9 mouse cellular contexts compared by ENCODE assay signal in genomic region chr1:194682021-194682420, GRCm38 (mm10).
DNase-seq lines count a peak whose midpoint lies in the region; ATAC-seq and TF ChIP-seq lines count a peak whose summit lies in the region.
"Had no signal": no experiment of that assay in that cellular context is flagged by ENCODE, and none has a peak within 500 bp of the region (broad histone marks: within the 10 kb centered on the region; RNA-seq: fewer than 3 reads in every experiment).

No protein-coding gene starts in this region.

- H3K4me3 ChIP-seq in embryonic facial prominence, embryonic 14.5 days (ENCODE audit: low read depth, low read length): no peak overlapping the region
- no peak overlapping the region for H3K4me3 ChIP-seq in embryonic facial prominence, embryonic 10.5 days
- no peak overlapping the region for H3K4me3 ChIP-seq in intestine, postnatal 0 days (ENCODE audit: low read depth, low read length)
- H3K4me3 ChIP-seq: stomach, embryonic 15.5 days had no signal

- peaks cover 26% of the 10 kb centered on the region for H3K4me1 ChIP-seq in embryonic facial prominence, embryonic 14.5 days (ENCODE audit: control insufficient read depth, insufficient read depth, low read length)
- H3K4me1 ChIP-seq in embryonic facial prominence, embryonic 10.5 days: peaks cover 59% of the 10 kb centered on the region
- H3K4me1 ChIP-seq in intestine, postnatal 0 days (replicated peaks; ENCODE audit: control insufficient read depth, insufficient read depth, low read length): peaks cover 11% of the 10 kb centered on the region
- H3K4me1 ChIP-seq: stomach, embryonic 15.5 days had no signal

- DNase-seq in embryonic facial prominence, embryonic 14.5 days (ENCODE audit: low spot score): peak; percentile 51
- no peak for DNase-seq in embryonic facial prominence, embryonic 10.5 days (ENCODE audit: low spot score)
- DNase-seq in cerebellum, adult 8-10 months: peak; percentile 69
- peak; percentile 67 for DNase-seq in layer of hippocampus, adult 9-10 months (ENCODE audit: low spot score)
- DNase-seq in right cerebral cortex, adult 18-20 months: peak; percentile 89
- DNase-seq in spleen, postnatal 14 days (ENCODE audit: low spot score in 2 of 2): no peak
- no peak for DNase-seq in spleen, adult 18-20 months

- H3K36me3 ChIP-seq in embryonic facial prominence, embryonic 14.5 days (ENCODE audit: control insufficient read depth, insufficient read depth, low read length): no peaks in the 10 kb centered on the region
- H3K36me3 ChIP-seq in embryonic facial prominence, embryonic 10.5 days (replicated peaks): no peaks in the 10 kb centered on the region; the same call in 1 of the 2 replicates
- H3K36me3 ChIP-seq in intestine, postnatal 0 days (ENCODE audit: control insufficient read depth, insufficient read depth): no peaks in the 10 kb centered on the region
- H3K36me3 ChIP-seq: stomach, embryonic 15.5 days had no signal

- H3K9me3 ChIP-seq in embryonic facial prominence, embryonic 14.5 days (ENCODE audit: control insufficient read depth, low read length): no peaks in the 10 kb centered on the region
- H3K9me3 ChIP-seq in embryonic facial prominence, embryonic 10.5 days: no peaks in the 10 kb centered on the region
- H3K9me3 ChIP-seq in intestine, postnatal 0 days (ENCODE audit: control insufficient read depth): no peaks in the 10 kb centered on the region
- H3K9me3 ChIP-seq: stomach, embryonic 15.5 days had no signal

- ATAC-seq in embryonic facial prominence, embryonic 14.5 days (ENCODE audit: low read depth): no peak
- no peak for ATAC-seq in intestine, postnatal 0 days

- no peaks in the 10 kb centered on the region for H3K27me3 ChIP-seq in embryonic facial prominence, embryonic 14.5 days (replicated peaks; ENCODE audit: control insufficient read depth, insufficient read depth, low read length)
- no peaks in the 10 kb centered on the region for H3K27me3 ChIP-seq in embryonic facial prominence, embryonic 10.5 days (replicated peaks; ENCODE audit: low read depth, poor library complexity, severe bottlenecking)
- no peaks in the 10 kb centered on the region for H3K27me3 ChIP-seq in intestine, postnatal 0 days (replicated peaks; ENCODE audit: control insufficient read depth, insufficient read depth, low read length)
- H3K27me3 ChIP-seq: stomach, embryonic 15.5 days had no signal

- no peak overlapping the region for H3K9ac ChIP-seq in embryonic facial prominence, embryonic 14.5 days (ENCODE audit: low read depth, low read length)
- H3K9ac ChIP-seq in intestine, postnatal 0 days (ENCODE audit: low read depth, low read length): no peak overlapping the region
- H3K9ac ChIP-seq: stomach, embryonic 15.5 days had no signal

- H3K4me2 ChIP-seq in embryonic facial prominence, embryonic 14.5 days (ENCODE audit: low read depth, low read length): no peak overlapping the region
- H3K4me2 ChIP-seq in intestine, postnatal 0 days (replicated peaks; ENCODE audit: low read depth): no peak overlapping the region
- H3K4me2 ChIP-seq: stomach, embryonic 15.5 days had no signal

- no peak overlapping the region for H3K27ac ChIP-seq in embryonic facial prominence, embryonic 14.5 days (replicated peaks; ENCODE audit: low read depth, low read length)
- H3K27ac ChIP-seq in embryonic facial prominence, embryonic 10.5 days (replicated peaks): no peak overlapping the region
- H3K27ac ChIP-seq in intestine, postnatal 0 days (ENCODE audit: low read depth, low read length): no peak overlapping the region
- H3K27ac ChIP-seq: stomach, embryonic 15.5 days had no signal

- TF ChIP-seq CTCF in intestine, postnatal 0 days (IDR thresholded peaks at IDR 0.05; ENCODE audit: low read depth): no peak

Comparison
In these comparisons a context has a peak if more than half of its experiments do, and no peak if none do; other contexts are left out.
1. DNase-seq: peak in embryonic facial prominence, embryonic 14.5 days (single experiment), cerebellum, adult 8-10 months (single experiment), layer of hippocampus, adult 9-10 months (single experiment) and right cerebral cortex, adult 18-20 months (single experiment); none in embryonic facial prominence, embryonic 10.5 days (single experiment), spleen, postnatal 14 days (0 of 2) and spleen, adult 18-20 months (0 of 2).